Mouse (Mus musculus): ENCODE measurements around the gene Gm14569. TPM values are rescaled to one million over a fixed set of nuclear protein-coding genes. Genes with fewer than 3 reads are reported as not detected.

The Gm14569 gene
- not detected for total RNA-seq (2023)

GRCm38 (mm10) chrX:36491730-36492129 lies at the start of gene Gm14569:
Gm14569 (minus strand) TSS chrX:36491830.

GRCm38 (mm10) chrX:36400980-36401379 lies 90.7 kb downstream of the Gm14569 start, which contains the start of gene Gm6268:
Gm6268 (plus strand) TSS chrX:36401280.

Other genes starting within 250 kb of the Gm14569 start
- 1 to 10 TPM; 4.8 to 5.9 TPM for gene Lonrf3, start 163.5 kb downstream of the Gm14569 start, total RNA-seq (2023)
- gene Gm6268, start 90.5 kb downstream of the Gm14569 start, total RNA-seq (2023) = not detected
- 10 to 100 TPM; 28.0 to 30.4 TPM for gene Pgrmc1, start 106.4 kb upstream of the Gm14569 start, total RNA-seq (2023)
- 1 to 10 TPM; 1.0 to 1.1 TPM for gene Akap17b, start 153.6 kb upstream of the Gm14569 start, total RNA-seq (2023)